Mouse (Mus musculus): ENCODE measurements around the gene Olfr521. TPM values are rescaled to one million over a fixed set of nuclear protein-coding genes. Genes with fewer than 3 reads are reported as not detected.

The Olfr521 gene
- polyA plus RNA-seq, 1 experiment, result not detected

GRCm38 (mm10) chr7:99786774-99787173, 23.5 kb downstream of the Olfr521 start:
- TF ChIP-seq POLR2A (IDR thresholded peaks at IDR 0.05; ENCODE audit: insufficient read depth, low read depth, low read length), result no peak
- TF ChIP-seq CTCF (IDR thresholded peaks at IDR 0.05; ENCODE audit: insufficient read depth, low read depth, low read length), result no peak
- 86% methylated on average over 3 of the region's 3 CpGs for WGBS
- peaks cover 11% of the 10 kb centered on the region for H3K4me1 ChIP-seq (ENCODE audit: control insufficient read depth, insufficient read depth, low read length)
- H3K4me3 ChIP-seq (ENCODE audit: insufficient read depth, low read depth, low read length), result no peak overlapping the region
- H3K27ac ChIP-seq (ENCODE audit: insufficient read depth, low read depth, low read length), result no peak overlapping the region

GRCm38 (mm10) chr7:99787935-99788334, 24.6 kb downstream of the Olfr521 start:
- WGBS, result 23% methylated on average over 2 of the region's 2 CpGs
- TF ChIP-seq POLR2A (IDR thresholded peaks at IDR 0.05; ENCODE audit: insufficient read depth, low read depth, low read length) (no peak), CTCF (IDR thresholded peaks at IDR 0.05; ENCODE audit: insufficient read depth, low read depth, low read length) (no peak)
- Histone ChIP-seq H3K27ac (ENCODE audit: insufficient read depth, low read depth, low read length) (no peak overlapping the region), H3K4me1 (ENCODE audit: control insufficient read depth, insufficient read depth, low read length) (peaks cover 11% of the 10 kb centered on the region), H3K4me3 (ENCODE audit: insufficient read depth, low read depth, low read length) (no peak overlapping the region)

- no peak overlapping the region for H3K4me3 ChIP-seq (ENCODE audit: insufficient read depth, low read depth, low read length)
- no peak overlapping the region for H3K27ac ChIP-seq (ENCODE audit: insufficient read depth, low read depth, low read length)
- TF ChIP-seq CTCF (IDR thresholded peaks at IDR 0.05; ENCODE audit: insufficient read depth, low read depth, low read length) (no peak), POLR2A (IDR thresholded peaks at IDR 0.05; ENCODE audit: insufficient read depth, low read depth, low read length) (no peak)
- peaks cover 11% of the 10 kb centered on the region for H3K4me1 ChIP-seq (ENCODE audit: control insufficient read depth, insufficient read depth, low read length)
- 73% methylated on average over 5 of the region's 5 CpGs for WGBS
Observed at GRCm38 (mm10) chr7:99788563-99788962, 25.3 kb downstream of the Olfr521 start.

GRCm38 (mm10) chr7:99790816-99791215, 27.5 kb downstream of the Olfr521 start:
- Histone ChIP-seq H3K27ac (ENCODE audit: insufficient read depth, low read depth, low read length) (no peak overlapping the region), H3K4me3 (ENCODE audit: insufficient read depth, low read depth, low read length) (no peak overlapping the region), H3K4me1 (ENCODE audit: control insufficient read depth, insufficient read depth, low read length) (peaks cover 20% of the 10 kb centered on the region)
- TF ChIP-seq POLR2A (IDR thresholded peaks at IDR 0.05; ENCODE audit: insufficient read depth, low read depth, low read length) (no peak), CTCF (IDR thresholded peaks at IDR 0.05; ENCODE audit: insufficient read depth, low read depth, low read length) (no peak)
- WGBS, result 82% methylated on average over 10 of the region's 10 CpGs

- Histone ChIP-seq H3K4me3 (ENCODE audit: insufficient read depth, low read depth, low read length) (no peak overlapping the region), H3K27ac (ENCODE audit: insufficient read depth, low read depth, low read length) (no peak overlapping the region), H3K4me1 (ENCODE audit: control insufficient read depth, insufficient read depth, low read length) (peaks cover 23% of the 10 kb centered on the region)
- 82% methylated on average over 2 of the region's 2 CpGs for WGBS
- no peak for TF ChIP-seq CTCF (IDR thresholded peaks at IDR 0.05; ENCODE audit: insufficient read depth, low read depth, low read length)
- no peak for TF ChIP-seq POLR2A (IDR thresholded peaks at IDR 0.05; ENCODE audit: insufficient read depth, low read depth, low read length)
Observed at GRCm38 (mm10) chr7:99794096-99794495, 30.8 kb downstream of the Olfr521 start.

- 12% methylated on average over 17 of the region's 17 CpGs for WGBS
- TF ChIP-seq POLR2A (IDR thresholded peaks at IDR 0.05; ENCODE audit: insufficient read depth, low read depth, low read length) (no peak), CTCF (IDR thresholded peaks at IDR 0.05; ENCODE audit: insufficient read depth, low read depth, low read length) (no peak)
- Histone ChIP-seq H3K4me1 (ENCODE audit: control insufficient read depth, insufficient read depth, low read length) (peaks cover 20% of the 10 kb centered on the region), H3K27ac (ENCODE audit: insufficient read depth, low read depth, low read length) (no peak overlapping the region; the same call in 1 of the 2 replicates), H3K4me3 (ENCODE audit: insufficient read depth, low read depth, low read length) (no peak overlapping the region)
Observed at GRCm38 (mm10) chr7:99795192-99795981, 32.1 kb downstream of the Olfr521 start.

GRCm38 (mm10) chr7:99796471-99796870, 33.2 kb downstream of the Olfr521 start:
- WGBS, result 67% methylated on average over 3 of the region's 3 CpGs
- Histone ChIP-seq H3K4me3 (ENCODE audit: insufficient read depth, low read depth, low read length) (no peak overlapping the region), H3K27ac (ENCODE audit: insufficient read depth, low read depth, low read length) (peak overlapping the region; percentile 62), H3K4me1 (ENCODE audit: control insufficient read depth, insufficient read depth, low read length) (peaks cover 20% of the 10 kb centered on the region)
- TF ChIP-seq CTCF (IDR thresholded peaks at IDR 0.05; ENCODE audit: insufficient read depth, low read depth, low read length) (no peak), POLR2A (IDR thresholded peaks at IDR 0.05; ENCODE audit: insufficient read depth, low read depth, low read length) (no peak)

- Histone ChIP-seq H3K27ac (ENCODE audit: insufficient read depth, low read depth, low read length) (no peak overlapping the region), H3K4me3 (ENCODE audit: insufficient read depth, low read depth, low read length) (no peak overlapping the region), H3K4me1 (ENCODE audit: control insufficient read depth, insufficient read depth, low read length) (peaks cover 20% of the 10 kb centered on the region)
- TF ChIP-seq POLR2A (IDR thresholded peaks at IDR 0.05; ENCODE audit: insufficient read depth, low read depth, low read length) (no peak), CTCF (IDR thresholded peaks at IDR 0.05; ENCODE audit: insufficient read depth, low read depth, low read length) (no peak)
- WGBS, result 68% methylated on average over 3 of the region's 3 CpGs
Observed at GRCm38 (mm10) chr7:99797261-99797660, 34.0 kb downstream of the Olfr521 start.

- 30% methylated on average over 6 of the region's 6 CpGs for WGBS
- no peak overlapping the region for H3K4me3 ChIP-seq (ENCODE audit: insufficient read depth, low read depth, low read length)
Observed at GRCm38 (mm10) chr7:99797911-99798647, 34.8 kb downstream of the Olfr521 start.

More at GRCm38 (mm10) chr7:99797911-99798647, 34.8 kb downstream of the Olfr521 start:
- H3K27ac ChIP-seq (ENCODE audit: insufficient read depth, low read depth, low read length), result no peak overlapping the region
- H3K4me1 ChIP-seq (ENCODE audit: control insufficient read depth, insufficient read depth, low read length), result peaks cover 20% of the 10 kb centered on the region
- TF ChIP-seq POLR2A (IDR thresholded peaks at IDR 0.05; ENCODE audit: insufficient read depth, low read depth, low read length) (no peak), CTCF (IDR thresholded peaks at IDR 0.05; ENCODE audit: insufficient read depth, low read depth, low read length) (no peak)
